ENCODE assay signal across 23 mouse cellular contexts in genomic region chr10:85544991-85545390, GRCm38 (mm10).
DNase-seq lines count a peak whose midpoint lies in the region; ATAC-seq and TF ChIP-seq lines count a peak whose summit lies in the region.
"Had no signal": no experiment of that assay in that cellular context is flagged by ENCODE, and none has a peak within 500 bp of the region (broad histone marks: within the 10 kb centered on the region; RNA-seq: fewer than 3 reads in every experiment).

No protein-coding gene starts in this region.

- DNase-seq in embryonic facial prominence, embryonic 11.5 days (ENCODE audit: low spot score) = peak; percentile 20
- no peak for DNase-seq in embryonic facial prominence, embryonic 10.5 days (ENCODE audit: low spot score)
- peak; percentile 69 for DNase-seq in R1 (ENCODE audit: low read depth, low spot score)
- DNase-seq in lung, postnatal 36 days = no peak
- no peak for DNase-seq in heart, adult 9 months (ENCODE audit: low spot score in 2 of 2)
- no peak for DNase-seq in T-cell, adult 2 months (ENCODE audit: low spot score)
- DNase-seq: adrenal gland, adult 2 months; adrenal gland, postnatal 10 days; adrenal gland, postnatal 25 days; cerebellum, adult 11 months; cerebellum, adult 18-20 months; cerebellum, adult 8-10 months; cerebellum, adult 9-11 months; cerebellum, postnatal 14 days; cerebellum, postnatal 36 days; forebrain, postnatal 0 days had no signal

- no peak for TF ChIP-seq EP300 in ES-Bruce4 (IDR thresholded peaks at IDR 0.05; ENCODE audit: insufficient read depth, low read depth, low read length)

- H3K4me1 ChIP-seq in embryonic facial prominence, embryonic 11.5 days (ENCODE audit: control insufficient read depth, insufficient read depth, low read length) = peaks cover 4% of the 10 kb centered on the region; the same call in 1 of the 2 replicates
- H3K4me1 ChIP-seq in embryonic facial prominence, embryonic 10.5 days = peaks cover 19% of the 10 kb centered on the region
- H3K4me1 ChIP-seq in ES-Bruce4 (ENCODE audit: control insufficient read depth, insufficient read depth, low read length) = peaks cover 11% of the 10 kb centered on the region
- H3K4me1 ChIP-seq: embryonic facial prominence, embryonic 15.5 days had no signal

- TF ChIP-seq CTCF in ES-Bruce4 (IDR thresholded peaks at IDR 0.05; ENCODE audit: low read depth, low read length) = no peak

- WGBS in embryonic facial prominence, embryonic 11.5 days = 51% methylated on average over 5 of the region's 5 CpGs
- WGBS in embryonic facial prominence, embryonic 10.5 days = 56% methylated on average over 5 of the region's 5 CpGs

- no peak overlapping the region for H3K4me2 ChIP-seq in embryonic facial prominence, embryonic 11.5 days (ENCODE audit: low read depth, low read length)
- H3K4me2 ChIP-seq: embryonic facial prominence, embryonic 13.5 days; embryonic facial prominence, embryonic 15.5 days; forebrain, embryonic 13.5 days; forebrain, embryonic 15.5 days had no signal

- H3K27ac ChIP-seq in embryonic facial prominence, embryonic 11.5 days (replicated peaks; ENCODE audit: low read depth, low read length) = no peak overlapping the region
- H3K27ac ChIP-seq in embryonic facial prominence, embryonic 10.5 days (replicated peaks) = no peak overlapping the region
- peak overlapping the region; percentile 65 for H3K27ac ChIP-seq in ES-Bruce4 (ENCODE audit: insufficient read depth, low read length)
- H3K27ac ChIP-seq: embryonic facial prominence, embryonic 13.5 days; embryonic facial prominence, embryonic 15.5 days; forebrain, embryonic 13.5 days; forebrain, embryonic 15.5 days had no signal

- H3K4me3 ChIP-seq in embryonic facial prominence, embryonic 11.5 days (ENCODE audit: low read depth, low read length) = no peak overlapping the region
- H3K4me3 ChIP-seq in embryonic facial prominence, embryonic 10.5 days = no peak overlapping the region
- no peak overlapping the region for H3K4me3 ChIP-seq in ES-Bruce4 (ENCODE audit: low read depth, low read length)
- H3K4me3 ChIP-seq: embryonic facial prominence, embryonic 13.5 days; embryonic facial prominence, embryonic 15.5 days; forebrain, embryonic 13.5 days; forebrain, embryonic 15.5 days had no signal

- TF ChIP-seq POLR2A in ES-Bruce4 (IDR thresholded peaks at IDR 0.05; ENCODE audit: insufficient read depth, low read length) = no peak

- H3K27me3 ChIP-seq in embryonic facial prominence, embryonic 11.5 days (ENCODE audit: control insufficient read depth, insufficient read depth, low read length) = no peaks in the 10 kb centered on the region
- no peaks in the 10 kb centered on the region for H3K27me3 ChIP-seq in embryonic facial prominence, embryonic 10.5 days (replicated peaks; ENCODE audit: low read depth, poor library complexity, severe bottlenecking)
- no peaks in the 10 kb centered on the region for H3K27me3 ChIP-seq in ES-Bruce4 (ENCODE audit: control insufficient read depth, insufficient read depth, low read length, poor library complexity, severe bottlenecking)
- H3K27me3 ChIP-seq: embryonic facial prominence, embryonic 13.5 days; embryonic facial prominence, embryonic 15.5 days; forebrain, embryonic 13.5 days; forebrain, embryonic 15.5 days; Patski had no signal

- no peaks in the 10 kb centered on the region for H3K9me3 ChIP-seq in embryonic facial prominence, embryonic 11.5 days (replicated peaks; ENCODE audit: control insufficient read depth, low read length)
- no peaks in the 10 kb centered on the region for H3K9me3 ChIP-seq in embryonic facial prominence, embryonic 10.5 days
- no peaks in the 10 kb centered on the region for H3K9me3 ChIP-seq in ES-Bruce4 (replicated peaks; ENCODE audit: control insufficient read depth, insufficient read depth, low read length, poor library complexity, severe bottlenecking)
- H3K9me3 ChIP-seq: embryonic facial prominence, embryonic 13.5 days; embryonic facial prominence, embryonic 15.5 days; forebrain, embryonic 13.5 days; forebrain, embryonic 15.5 days had no signal

- no peak overlapping the region for H3K9ac ChIP-seq in embryonic facial prominence, embryonic 11.5 days (replicated peaks; ENCODE audit: low read length)
- no peak overlapping the region for H3K9ac ChIP-seq in ES-Bruce4 (ENCODE audit: low read depth, poor library complexity, severe bottlenecking)
- H3K9ac ChIP-seq: embryonic facial prominence, embryonic 13.5 days; embryonic facial prominence, embryonic 15.5 days; forebrain, embryonic 13.5 days; forebrain, embryonic 15.5 days; forebrain, postnatal 0 days had no signal

- H3K36me3 ChIP-seq in embryonic facial prominence, embryonic 11.5 days (replicated peaks; ENCODE audit: control insufficient read depth, insufficient read depth, low read depth, low read length) = no peaks in the 10 kb centered on the region
- no peaks in the 10 kb centered on the region for H3K36me3 ChIP-seq in embryonic facial prominence, embryonic 10.5 days (replicated peaks)
- no peaks in the 10 kb centered on the region for H3K36me3 ChIP-seq in ES-Bruce4 (ENCODE audit: control insufficient read depth, insufficient read depth, low read length, poor library complexity, severe bottlenecking)
- H3K36me3 ChIP-seq: embryonic facial prominence, embryonic 13.5 days; embryonic facial prominence, embryonic 15.5 days; forebrain, embryonic 15.5 days; G1E had no signal

- ATAC-seq in embryonic facial prominence, embryonic 11.5 days (replicated peaks; ENCODE audit: insufficient number of reproducible peaks, low FRiP score, low TSS enrichment, low read depth) = no peak
- ATAC-seq: forebrain, embryonic 13.5 days; forebrain, embryonic 15.5 days; forebrain, postnatal 0 days; Patski had no signal

Comparison
In these comparisons a context has a peak if more than half of its experiments do, and no peak if none do; other contexts are left out.
1. DNase-seq: peak in embryonic facial prominence, embryonic 11.5 days (single experiment) and R1 (single experiment); none in embryonic facial prominence, embryonic 10.5 days (single experiment), lung, postnatal 36 days (single experiment), heart, adult 9 months (0 of 2) and T-cell, adult 2 months (single experiment).